Mouse (Mus musculus) common myeloid progenitor, adult 5-6 weeks (primary cell): ENCODE data around the gene Brsk2. TPM values are rescaled to one million over a fixed set of nuclear protein-coding genes. Genes with fewer than 3 reads are reported as not detected.

Source experiments
- ATAC-seq: replicated peaks from 2 replicates; pipeline ENCODE4 v1.8.0; 2016; ENCODE audit warnings: low read depth, mild to moderate bottlenecking, moderate TSS enrichment, inconsistent platforms; ENCODE audit not compliant: poor library complexity, severe bottlenecking
- total RNA-seq: library from RNA; stranded (forward); fragments of 200-1000, 187-1606 nt; gene quantifications from 2 replicates; pipeline ENCODE4 v1.2.3, GENCODE M21; 2017

Gene Brsk2
- total RNA-seq, 1 experiment from 2014 or later: not detected

DNA sequence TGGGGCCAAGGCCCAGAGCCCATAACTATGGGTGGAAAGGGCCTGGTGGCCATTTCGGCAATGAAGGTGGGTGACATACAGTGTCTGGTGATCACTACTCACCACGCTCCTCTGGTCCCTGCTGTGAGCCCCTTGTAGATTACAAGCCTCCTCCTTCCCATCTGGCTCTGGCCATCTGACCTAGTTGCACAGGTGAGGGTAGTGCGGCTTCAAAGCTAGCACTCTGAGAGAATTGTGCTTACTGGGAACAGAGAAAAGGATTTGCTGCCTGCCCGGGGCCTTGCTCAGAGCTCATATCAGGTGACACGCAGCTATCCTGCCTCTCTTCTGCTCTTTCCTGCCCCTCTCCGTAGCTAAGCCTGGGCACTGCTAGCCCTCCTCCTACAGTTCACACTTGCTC is 4.1 kb downstream of the Brsk2 start:
- no peak for ATAC-seq

DNA sequence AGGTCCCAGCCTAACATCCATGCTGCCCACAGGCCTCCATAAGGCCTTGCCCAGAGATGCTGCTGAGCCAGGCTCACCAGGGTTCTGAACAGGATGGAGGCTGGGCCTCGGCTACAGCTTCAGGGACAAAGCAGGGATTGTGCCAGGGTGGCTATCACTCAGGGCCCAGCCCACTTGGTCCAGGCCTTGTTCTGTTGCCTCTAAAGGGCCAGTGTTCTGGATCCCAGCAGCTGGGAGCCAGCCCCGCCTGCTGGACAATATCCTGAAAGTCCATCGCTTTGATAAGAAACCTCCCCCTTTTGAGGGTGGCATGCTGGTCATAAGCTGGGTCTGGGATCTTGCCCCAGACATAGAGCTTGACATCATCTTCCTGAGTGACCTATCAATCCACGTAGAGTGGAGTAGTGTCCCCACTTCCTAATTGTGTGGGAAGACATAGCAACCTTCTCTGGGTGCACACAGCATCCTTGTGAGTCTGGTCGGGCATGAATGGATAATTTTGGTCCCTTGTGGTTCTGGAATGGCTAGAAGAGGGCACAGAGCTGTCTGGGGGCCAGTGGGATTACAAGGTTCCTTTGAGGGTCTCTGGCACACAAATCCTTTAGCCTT is 6.1 kb downstream of the Brsk2 start:
- no peak for ATAC-seq

DNA sequence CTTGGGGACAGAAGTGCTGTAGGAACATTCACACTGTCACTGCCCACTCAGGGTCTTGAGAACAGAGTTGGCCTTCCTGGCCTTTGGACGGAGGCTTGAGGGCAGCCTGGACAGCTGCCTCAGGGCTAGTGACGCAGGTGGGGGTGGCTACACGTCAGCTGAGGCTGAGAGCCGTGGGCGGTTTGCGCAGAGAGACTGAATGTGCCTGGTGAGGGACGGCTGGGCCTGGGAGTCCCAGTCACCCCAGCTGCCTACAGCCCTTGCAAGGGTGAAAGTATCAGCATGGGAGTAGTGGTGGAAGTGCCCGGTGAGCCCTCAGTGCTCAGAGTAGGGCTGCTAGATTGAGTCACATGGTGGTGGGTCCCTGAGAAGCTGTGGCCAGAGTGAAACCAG is 6.6 kb downstream of the Brsk2 start:
- ATAC-seq: no peak

DNA sequence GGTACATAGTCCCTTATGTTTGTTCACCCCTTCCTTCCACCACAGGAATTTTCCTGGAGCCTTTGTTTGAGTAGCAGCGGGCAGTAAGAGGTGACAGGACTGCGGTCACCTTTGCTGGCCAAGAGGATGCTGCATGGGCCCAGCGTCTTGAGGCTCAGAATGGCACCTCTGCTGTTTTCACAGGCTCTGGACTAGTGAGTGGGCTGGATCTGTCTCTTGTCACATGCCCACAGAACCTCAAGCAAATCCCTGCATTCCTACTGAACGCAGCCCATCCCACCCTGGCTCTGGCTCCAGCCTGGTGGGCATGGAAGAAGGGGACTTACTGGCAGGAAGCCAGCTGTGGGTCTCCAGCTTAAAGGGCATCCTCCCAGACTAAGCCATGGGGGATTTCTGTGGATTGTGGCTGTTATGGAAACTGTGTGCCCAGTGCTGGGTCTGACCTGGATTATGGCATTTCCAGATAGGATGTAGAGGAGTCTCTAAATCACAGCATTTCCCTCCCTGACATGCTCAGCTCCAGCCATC is 8.0 kb downstream of the Brsk2 start:
- ATAC-seq: no peak

DNA sequence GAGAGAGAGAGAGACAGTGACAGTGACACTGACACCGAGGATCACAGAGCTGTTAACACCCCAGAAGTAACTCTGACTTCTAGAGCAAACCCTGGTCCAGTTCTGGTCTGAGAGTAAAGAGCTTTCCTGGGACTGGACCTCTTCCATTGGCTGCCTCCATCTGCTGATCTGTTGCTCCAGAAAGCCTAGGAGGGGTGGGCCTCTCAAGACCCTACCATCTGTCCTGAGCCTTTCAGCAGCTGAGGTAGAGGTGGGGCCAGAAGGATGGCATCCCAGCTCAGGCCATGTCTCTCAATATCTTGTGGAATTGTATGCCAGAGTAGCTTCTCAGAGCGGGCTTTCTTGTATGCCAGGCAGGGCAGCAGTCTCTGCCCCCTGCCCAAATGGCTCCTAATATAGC is 8.7 kb downstream of the Brsk2 start:
- ATAC-seq: no peak

DNA sequence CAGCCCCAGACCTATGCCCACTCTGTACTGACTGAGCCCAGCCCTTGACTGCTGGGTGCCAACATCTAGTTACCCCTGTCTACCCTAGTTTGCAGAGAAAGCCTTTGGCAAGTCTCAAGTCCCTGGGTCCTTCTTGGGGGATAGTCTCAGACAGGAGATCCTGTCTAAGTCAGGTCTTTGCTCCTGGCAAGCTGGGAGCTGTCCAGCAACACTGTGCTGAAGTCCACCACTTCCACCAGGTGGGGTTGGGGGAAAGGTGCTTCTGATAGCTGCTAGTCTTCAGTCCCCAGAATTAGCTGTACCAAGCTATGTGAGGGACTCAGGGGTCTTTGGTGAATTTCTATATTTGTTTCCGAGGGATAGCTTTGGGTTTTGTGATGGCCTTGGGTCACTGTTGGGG is 9.6 kb downstream of the Brsk2 start:
- no peak for ATAC-seq

DNA sequence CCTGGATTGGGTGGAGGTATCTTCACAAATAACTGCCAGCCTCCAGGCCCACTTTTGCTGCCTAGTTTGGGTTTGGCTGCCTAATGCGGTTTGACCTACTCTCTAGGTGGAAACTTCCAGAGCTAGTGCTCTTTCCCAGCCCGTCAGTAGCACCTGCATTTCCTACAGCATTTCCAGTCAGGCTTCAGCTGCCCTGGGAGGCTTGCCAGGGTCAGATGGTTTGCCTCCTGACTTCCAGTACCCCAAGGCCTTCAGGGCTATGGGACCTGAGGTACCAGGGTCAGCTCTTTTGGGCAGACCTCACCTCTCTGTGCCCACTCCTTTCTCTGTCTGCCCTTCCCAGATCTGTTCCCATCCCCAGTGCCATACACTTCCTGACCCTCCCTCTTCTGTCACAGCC is 11.4 kb downstream of the Brsk2 start:
- no peak for ATAC-seq

DNA sequence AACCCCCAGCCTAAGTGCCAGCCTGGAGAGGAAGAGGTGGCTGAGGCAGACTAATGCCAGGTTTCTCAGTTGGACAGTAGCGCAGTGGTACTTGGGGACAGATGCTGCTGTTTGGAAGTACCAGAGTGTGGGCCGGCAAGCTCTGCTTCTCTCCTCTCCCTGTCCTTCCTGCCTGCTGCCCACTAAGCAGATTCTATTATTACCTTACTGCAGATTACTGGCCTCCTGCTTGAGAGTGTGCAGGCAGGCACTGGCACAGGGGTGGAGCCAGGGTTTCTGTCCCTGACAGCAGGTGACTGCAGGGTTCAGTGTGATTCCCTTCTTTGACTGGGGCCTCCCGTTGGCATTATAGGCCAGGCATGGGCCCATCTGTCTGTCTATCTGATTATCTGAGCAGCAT is 11.9 kb downstream of the Brsk2 start:
- ATAC-seq: no peak

DNA sequence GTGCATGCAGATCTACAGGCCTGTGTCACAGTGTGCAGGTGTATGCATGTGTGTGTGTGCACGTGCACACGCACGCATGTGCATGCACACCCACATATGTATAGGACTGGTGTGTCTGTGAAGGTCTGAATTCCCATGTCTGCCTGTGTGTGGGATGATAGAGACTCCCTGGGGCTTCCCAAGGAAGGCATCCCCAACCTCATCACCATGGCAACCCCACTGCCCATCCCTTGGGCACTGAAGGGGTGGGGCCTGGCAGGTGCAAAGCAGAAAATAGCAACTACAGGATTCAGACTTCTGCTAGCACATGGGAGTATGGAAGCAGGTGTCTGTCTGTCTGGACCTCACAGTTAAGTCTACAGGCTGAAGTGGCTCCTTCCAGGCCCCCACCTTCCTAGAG is 13.0 kb downstream of the Brsk2 start:
- ATAC-seq: no peak

DNA sequence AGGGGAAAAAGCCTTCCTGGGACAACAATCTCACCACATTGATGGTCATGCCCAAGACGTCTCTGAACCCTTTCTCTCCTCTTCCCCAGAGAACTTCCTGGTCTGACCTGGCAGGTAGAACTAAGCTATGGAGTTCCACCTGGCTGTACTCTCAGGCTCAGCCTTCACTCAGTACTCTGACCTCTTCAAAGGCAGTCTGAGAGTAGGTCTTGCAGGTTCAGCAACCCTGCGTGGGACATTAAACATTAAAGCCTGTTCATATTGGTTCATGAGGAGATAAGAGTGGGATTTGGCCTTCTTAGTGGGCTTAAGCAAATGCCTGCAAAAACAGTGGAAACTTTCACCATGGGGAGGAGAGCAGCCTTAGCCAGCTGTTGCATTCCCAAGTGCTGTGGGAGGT is 16.7 kb downstream of the Brsk2 start:
- ATAC-seq: no peak

DNA sequence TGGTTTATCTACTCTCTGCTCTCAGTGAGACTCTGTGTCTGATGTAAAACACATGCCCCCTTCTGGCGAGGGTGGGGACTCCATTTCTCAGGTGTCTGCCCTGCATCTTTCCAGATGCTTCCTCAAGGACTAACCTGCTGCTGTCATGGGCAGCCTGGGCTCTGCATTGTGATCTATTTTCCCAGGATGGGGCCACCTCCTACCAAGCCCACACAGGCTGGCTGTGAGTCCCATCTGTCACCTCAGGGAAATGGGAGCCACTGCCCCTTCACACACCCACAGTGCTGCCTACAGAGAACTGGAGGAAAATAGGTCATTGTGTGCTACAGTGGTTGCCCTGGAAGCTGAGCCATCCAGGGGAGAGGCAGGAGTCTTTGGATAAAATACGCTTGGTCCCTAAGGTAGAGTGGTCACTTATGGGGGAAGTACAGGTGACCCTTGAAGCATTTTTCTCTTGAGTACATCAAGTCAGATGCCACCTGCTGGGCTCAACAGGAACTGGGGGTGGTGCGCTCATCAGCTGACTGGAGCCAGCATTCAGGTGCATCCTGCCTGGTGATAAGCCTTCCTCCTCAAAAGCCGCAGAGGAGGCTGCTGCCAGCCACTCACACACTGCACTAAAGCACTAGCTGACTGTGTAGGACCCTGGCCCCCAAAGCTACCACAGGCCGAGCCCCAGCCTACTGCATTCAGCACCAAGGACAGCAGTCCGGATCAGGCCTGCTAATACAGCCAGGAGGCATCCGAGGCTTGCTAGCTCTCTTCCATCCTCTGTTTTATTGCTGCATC is 23.5 kb downstream of the Brsk2 start:
- ATAC-seq: peak; percentile 79

DNA sequence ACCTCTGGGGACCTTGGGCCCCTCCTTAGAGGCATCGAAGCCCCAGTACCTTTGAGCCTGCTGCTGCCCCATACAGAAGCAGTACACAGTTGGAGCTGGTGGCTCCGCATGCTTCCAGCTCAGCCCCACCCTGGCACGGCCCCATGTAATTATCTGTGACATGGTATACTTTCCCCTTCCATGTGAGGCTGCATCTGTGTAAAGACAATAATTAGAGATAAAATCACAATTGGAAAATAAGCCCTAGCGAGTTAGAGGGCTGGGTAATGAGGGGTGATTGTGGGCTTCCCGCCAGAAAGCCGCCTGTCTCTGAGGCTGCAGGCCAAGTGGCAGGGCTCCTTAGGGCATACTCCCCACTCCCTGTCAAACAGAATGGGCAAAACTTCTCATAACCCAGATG is 28.5 kb downstream of the Brsk2 start:
- ATAC-seq: no peak

DNA sequence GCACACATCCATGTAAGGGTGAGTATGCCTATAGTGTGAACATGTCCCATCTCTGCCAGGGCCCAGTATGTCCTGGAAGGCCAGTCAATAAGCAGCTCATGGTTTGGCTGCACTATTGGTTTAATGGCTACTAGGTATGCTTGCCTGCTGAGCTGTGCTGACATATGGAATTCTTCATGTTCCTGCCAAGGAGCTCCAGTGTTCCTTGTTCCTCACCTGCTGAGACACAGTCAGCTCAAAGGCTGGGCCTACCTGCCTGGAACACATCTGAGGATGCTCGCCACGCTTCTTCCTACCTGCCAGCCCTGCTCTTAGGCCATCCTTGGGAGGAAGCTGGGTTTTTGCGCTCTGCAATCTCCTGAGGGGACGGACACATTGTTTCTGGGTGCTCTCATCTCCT is 29.7 kb downstream of the Brsk2 start:
- no peak for ATAC-seq

DNA sequence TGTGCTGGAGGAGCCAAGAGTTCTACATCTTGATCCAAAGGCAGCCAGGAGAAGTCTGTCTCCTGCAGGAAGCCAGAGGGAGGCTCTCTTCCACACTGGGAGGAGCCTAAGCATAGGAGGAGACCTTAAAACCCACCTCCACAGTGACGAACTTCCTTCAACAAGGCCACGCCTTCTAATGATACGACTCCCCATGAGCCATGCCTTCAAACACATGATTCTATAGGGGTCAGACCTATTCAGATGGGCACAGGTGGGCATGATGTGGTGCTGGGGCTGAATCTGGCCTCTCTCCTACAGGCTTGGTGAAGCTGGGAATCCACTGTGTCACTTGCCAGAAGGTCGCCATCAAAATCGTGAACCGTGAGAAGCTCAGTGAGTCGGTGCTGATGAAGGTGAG is 31.7 kb downstream of the Brsk2 start:
- no peak for ATAC-seq

DNA sequence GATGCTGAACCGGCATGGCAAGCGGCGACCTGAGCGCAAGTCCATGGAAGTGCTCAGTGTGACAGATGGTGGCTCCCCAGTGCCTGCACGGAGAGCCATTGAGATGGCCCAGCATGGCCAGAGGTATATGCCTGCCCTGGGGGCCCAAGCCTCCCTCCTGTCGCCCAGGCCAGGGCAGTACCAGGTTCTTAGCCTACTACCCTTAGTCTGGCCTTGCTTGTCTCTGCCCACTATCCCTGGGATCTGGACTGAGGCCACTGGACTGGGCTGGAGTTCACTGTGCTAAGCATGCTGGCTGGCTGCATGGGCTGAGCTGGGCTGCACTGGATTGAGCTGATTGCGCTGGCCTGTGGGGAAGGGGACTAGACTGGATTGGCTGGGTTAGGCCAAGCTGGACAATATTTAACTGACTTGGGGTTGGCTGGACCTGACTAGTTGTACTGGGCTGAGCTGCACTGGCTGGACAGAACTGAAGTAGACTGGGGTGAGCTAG is 38.8 kb downstream of the Brsk2 start:
- ATAC-seq: no peak

DNA sequence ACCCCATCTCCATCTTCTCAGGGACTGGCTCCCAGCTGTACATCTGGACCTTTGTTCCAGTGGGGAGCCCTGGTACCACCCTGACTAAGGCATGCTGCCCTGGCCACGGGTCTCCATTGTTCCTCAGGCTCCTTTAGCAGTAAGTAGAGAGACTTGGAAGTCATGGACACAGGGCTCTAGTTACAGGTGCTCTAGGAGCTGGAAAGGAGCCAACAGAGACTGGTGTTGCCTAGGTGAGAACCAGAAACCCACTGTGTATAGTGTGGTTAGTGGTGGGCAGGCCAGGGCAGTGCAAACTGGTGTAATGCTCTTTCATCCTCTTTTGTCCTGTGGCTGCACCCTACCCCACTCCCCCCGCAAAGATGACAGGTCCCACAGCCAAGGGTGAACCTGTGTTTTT is 41.6 kb downstream of the Brsk2 start:
- no peak for ATAC-seq

DNA sequence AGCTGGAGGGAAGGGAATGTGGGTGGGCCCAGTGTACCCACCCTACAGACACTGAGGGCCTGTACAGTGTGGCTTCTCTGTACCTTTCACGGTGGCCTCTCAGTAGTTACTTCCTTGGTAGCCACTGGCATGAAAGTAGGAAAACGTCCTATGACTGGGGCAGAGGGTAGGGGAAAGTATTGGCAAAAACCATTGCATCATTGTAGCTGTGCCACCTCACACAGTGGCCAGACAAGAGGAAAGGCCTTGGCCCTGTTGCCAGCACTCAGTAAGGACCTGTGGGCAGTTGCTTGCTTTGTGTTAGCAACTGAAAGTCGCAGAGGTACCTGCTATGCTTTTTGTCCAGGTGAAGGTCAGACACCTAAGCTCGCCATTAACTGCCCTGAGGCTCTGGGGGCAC is 44.6 kb downstream of the Brsk2 start:
- ATAC-seq: no peak

DNA sequence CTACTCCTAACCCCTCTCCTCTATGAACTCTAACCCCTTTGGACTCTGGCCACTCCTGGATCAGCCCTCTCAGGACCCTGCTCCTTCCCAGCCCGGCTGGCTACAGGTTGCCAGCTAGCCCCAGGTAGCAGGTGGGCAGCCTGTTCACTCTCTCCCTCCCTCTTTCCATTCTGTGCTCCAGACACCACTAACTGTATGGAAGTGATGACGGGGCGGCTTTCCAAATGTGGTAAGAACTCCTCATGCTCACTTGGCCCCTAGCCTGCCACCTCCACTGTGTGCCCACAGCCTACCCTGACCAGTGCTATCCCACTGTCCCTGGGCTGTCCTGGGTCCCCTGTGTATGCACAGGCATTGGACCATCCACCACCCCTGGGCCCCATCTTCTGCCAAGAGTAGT is 51.1 kb downstream of the Brsk2 start:
- ATAC-seq: no peak

DNA sequence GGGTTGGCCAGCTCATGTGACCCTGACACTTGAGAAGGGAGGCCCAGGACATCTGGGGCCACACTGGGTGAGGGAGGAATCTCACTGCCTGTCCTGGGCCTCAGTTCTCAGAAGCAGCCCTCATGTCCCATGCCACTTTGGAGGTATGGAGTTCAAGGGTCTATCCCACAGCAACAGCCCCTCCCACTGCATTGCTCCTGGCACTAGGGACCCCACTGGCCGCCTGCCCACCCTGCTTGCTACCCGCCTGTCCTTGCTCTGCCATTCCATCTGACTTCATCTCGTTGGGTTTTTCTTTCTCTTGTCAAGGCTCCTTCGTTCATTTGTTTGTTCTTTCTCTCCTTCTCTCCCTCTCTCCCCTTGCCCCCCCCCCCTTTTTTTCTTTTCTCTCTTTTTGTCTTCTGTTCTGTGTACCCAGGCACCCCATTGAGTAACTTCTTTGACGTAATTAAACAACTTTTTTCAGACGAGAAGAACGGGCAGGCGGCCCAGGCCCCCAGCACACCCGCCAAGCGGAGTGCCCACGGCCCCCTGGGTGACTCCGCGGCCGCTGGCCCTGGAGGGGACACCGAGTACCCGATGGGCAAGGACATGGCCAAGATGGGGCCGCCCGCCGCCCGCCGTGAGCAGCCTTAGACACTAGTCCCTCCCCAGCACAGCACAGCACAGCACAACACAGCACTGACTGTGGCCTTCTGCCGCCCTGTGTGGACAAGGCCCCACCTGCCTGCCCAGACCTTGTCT is 52.2 kb downstream of the Brsk2 start:
- ATAC-seq: no peak

DNA sequence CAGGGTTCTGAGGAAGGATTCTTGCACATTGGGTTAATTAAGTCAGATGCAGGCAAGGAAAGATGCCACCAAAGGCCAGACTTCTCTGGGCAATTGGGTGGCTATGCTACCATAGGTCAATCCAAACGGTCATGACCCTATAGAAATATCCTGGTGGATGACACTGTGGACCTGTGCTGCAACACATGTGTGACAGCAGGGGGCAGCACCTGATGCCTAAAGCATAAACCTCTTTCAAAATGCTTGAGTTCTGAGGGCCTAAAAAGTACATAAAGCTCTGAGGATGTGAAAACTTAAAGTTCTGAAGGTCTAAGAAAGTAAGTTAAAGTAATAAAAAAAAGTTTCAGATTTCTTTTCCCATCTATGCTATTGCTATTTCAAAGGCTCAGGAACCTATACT is 67.0 kb downstream of the Brsk2 start:
- peak; percentile 75 for ATAC-seq

DNA sequence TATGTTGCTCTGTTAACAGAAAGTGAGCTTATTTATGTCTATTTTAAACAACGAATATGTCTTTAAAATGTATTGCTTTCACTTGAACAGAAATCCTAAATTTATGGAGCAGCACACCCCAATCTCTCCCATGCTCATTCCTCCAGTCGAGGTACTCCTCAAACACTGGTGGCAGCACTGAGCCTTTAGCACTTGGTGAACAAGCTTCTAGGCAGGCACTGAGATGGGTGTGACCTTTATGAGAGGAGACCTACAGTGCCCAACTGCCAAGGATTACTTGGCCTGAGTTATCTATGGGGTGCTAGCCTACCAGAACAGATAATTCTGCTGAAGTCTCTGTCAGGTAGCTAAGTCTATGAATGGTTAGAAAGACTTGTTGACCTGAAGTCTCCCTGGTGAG is 70.1 kb downstream of the Brsk2 start:
- peak; percentile 61 for ATAC-seq
